Comparison of ENCODE assay signal across 8 mouse cellular contexts in genomic region chr8:92356613-92357375, GRCm38 (mm10). TPM values are rescaled to one million over a fixed set of nuclear protein-coding genes. Genes with fewer than 3 reads are reported as not detected.
DNase-seq lines count a peak whose midpoint lies in the region; ATAC-seq and TF ChIP-seq lines count a peak whose summit lies in the region.

No protein-coding gene starts in this region.

- intact Hi-C loops in gastrocnemius, adult 2 months (cut with DNase I): loop anchor here (5.0 to 10.0 kb wide), 3 partner anchors 824 to 972 kb away; no protein-coding TSS in a partner anchor

- ATAC-seq in liver, embryonic 12.5 days: no peak
- ATAC-seq in stomach, embryonic 15.5 days (ENCODE audit: insufficient read depth, low FRiP score, low read depth): peak; percentile 9; the same call in 1 of the 2 replicates
- ATAC-seq in megakaryocyte-erythroid progenitor cell, adult 5-6 weeks (replicated peaks; ENCODE audit: low FRiP score, low TSS enrichment, poor library complexity, severe bottlenecking): no peak

- H3K4me1 ChIP-seq in liver, embryonic 12.5 days: peaks cover 52% of the 10 kb centered on the region
- peaks cover 37% of the 10 kb centered on the region for H3K4me1 ChIP-seq in stomach, embryonic 15.5 days

- no peak overlapping the region for H3K27ac ChIP-seq in gastrocnemius, adult 2 months
- H3K27ac ChIP-seq in liver, embryonic 12.5 days: no peak overlapping the region
- H3K27ac ChIP-seq in stomach, embryonic 15.5 days: peak overlapping the region; percentile 74

- H3K9me3 ChIP-seq in liver, embryonic 12.5 days (replicated peaks): no peaks in the 10 kb centered on the region
- no peaks in the 10 kb centered on the region for H3K9me3 ChIP-seq in stomach, embryonic 15.5 days

- WGBS in liver, embryonic 12.5 days (ENCODE audit: insufficient replicate concordance): 2% methylated on average over 40 of the region's 40 CpGs
- WGBS in stomach, embryonic 15.5 days: 2% methylated on average over 40 of the region's 40 CpGs

- TF ChIP-seq CTCF in gastrocnemius, adult 2 months (IDR thresholded peaks at IDR 0.05): no peak

- peak overlapping the region; percentile 87 for H3K4me3 ChIP-seq in gastrocnemius, adult 2 months
- H3K4me3 ChIP-seq in liver, embryonic 12.5 days: peak overlapping the region; percentile 74
- H3K4me3 ChIP-seq in stomach, embryonic 15.5 days (replicated peaks): peak overlapping the region; percentile 76

- H3K36me3 ChIP-seq in liver, embryonic 12.5 days: no peaks in the 10 kb centered on the region
- no peaks in the 10 kb centered on the region for H3K36me3 ChIP-seq in stomach, embryonic 15.5 days

- peak overlapping the region; percentile 91 for H3K4me2 ChIP-seq in liver, embryonic 12.5 days
- H3K4me2 ChIP-seq in stomach, embryonic 15.5 days: peak overlapping the region; percentile 75

- no peak for DNase-seq in gastrocnemius, adult 2 months
- DNase-seq in gastrocnemius, postnatal 25 days: no peak
- peak; percentile 14 for DNase-seq in thymus, postnatal 0 days (ENCODE audit: low spot score)
- no peak for DNase-seq in thymus, postnatal 14 days
- DNase-seq in Muller cell, postnatal 12 days (ENCODE audit: inconsistent ontology term): no peak

- peak overlapping the region; percentile 76 for H3K9ac ChIP-seq in liver, embryonic 12.5 days
- no peak overlapping the region for H3K9ac ChIP-seq in stomach, embryonic 15.5 days

- H3K27me3 ChIP-seq in liver, embryonic 12.5 days (replicated peaks): peaks cover 59% of the 10 kb centered on the region
- H3K27me3 ChIP-seq in stomach, embryonic 15.5 days (replicated peaks): peaks cover 74% of the 10 kb centered on the region

RNA-seq across cellular contexts. Expression of gene Irx5, which starts 0.6 kb away (rescaled TPM):
- not detected for total RNA-seq in gastrocnemius, adult 2 months (2021)
- total RNA-seq in gastrocnemius, postnatal 25 days (2021): 1 to 10 TPM in 1 of 2 experiments, not detected in 1; 7.7 TPM
- 0.12 TPM in 1 of 2 replicates, not detected in the other for polyA plus RNA-seq in thymus, postnatal 0 days (2015; fragmentation: Nextera tagmentation; extraction: Ambion mirVana)
- polyA plus RNA-seq in liver, embryonic 12.5 days (2016; fragmentation: Nextera tagmentation; extraction: Ambion mirVana): 0.32 and 0.38 TPM in 2 replicates
- polyA plus RNA-seq in stomach, embryonic 15.5 days (2015; fragmentation: Nextera tagmentation; extraction: Ambion mirVana): 1.7 and 3.5 TPM in 2 replicates
- not detected in 2 replicates for total RNA-seq in megakaryocyte-erythroid progenitor cell, adult 5-6 weeks (2014; fragmentation: Nextera tagmentation)
- total RNA-seq in megakaryocyte-erythroid progenitor cell, adult 5-6 weeks (2017): not detected in 2 replicates
